ENCODE assay signal across 9 mouse cellular contexts in the genomic region with DNA sequence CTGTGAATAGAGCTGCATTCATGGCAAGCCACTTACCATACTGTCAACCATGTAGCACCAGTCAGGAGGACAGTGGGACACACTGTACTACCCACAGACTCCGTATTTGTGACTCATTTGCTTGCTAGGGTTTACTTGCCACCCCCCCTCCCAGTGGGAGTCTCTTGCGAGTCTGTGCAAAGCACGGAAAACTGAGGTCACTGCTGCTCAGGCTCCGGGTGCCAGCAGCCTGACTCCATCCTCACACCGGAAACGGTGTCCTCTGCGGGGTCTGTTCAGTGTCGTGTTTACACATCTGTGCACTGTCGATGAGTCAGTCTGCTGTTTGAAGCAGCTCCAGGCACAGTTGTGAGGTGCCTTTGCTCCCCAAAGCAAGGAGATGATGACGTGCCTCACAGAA. TPM values are rescaled to one million over a fixed set of nuclear protein-coding genes. Genes with fewer than 3 reads are reported as not detected.
DNase-seq lines count a peak whose midpoint lies in the region; ATAC-seq and TF ChIP-seq lines count a peak whose summit lies in the region.
"Had no signal": no experiment of that assay in that cellular context is flagged by ENCODE, and none has a peak within 500 bp of the region (broad histone marks: within the 10 kb centered on the region; RNA-seq: fewer than 3 reads in every experiment).

No protein-coding gene starts in this region.

- no peaks in the 10 kb centered on the region for H3K9me3 ChIP-seq in hindbrain, embryonic 12.5 days (replicated peaks)

- H3K27me3 ChIP-seq in myocyte (ENCODE audit: control insufficient read depth, insufficient read depth, insufficient read length) = no peaks in the 10 kb centered on the region
- no peaks in the 10 kb centered on the region for H3K27me3 ChIP-seq in hindbrain, embryonic 12.5 days

- TF ChIP-seq POLR2A in myocyte (IDR thresholded peaks at IDR 0.05; ENCODE audit: insufficient read length, low read depth) = no peak

- no peaks in the 10 kb centered on the region for H3K36me3 ChIP-seq in myocyte (ENCODE audit: control insufficient read depth, insufficient read depth)
- H3K36me3 ChIP-seq in hindbrain, embryonic 12.5 days = no peaks in the 10 kb centered on the region

- no peak overlapping the region for H3K4me3 ChIP-seq in myocyte
- no peak overlapping the region for H3K4me3 ChIP-seq in hindbrain, embryonic 12.5 days

- H3K4me2 ChIP-seq in myocyte (ENCODE audit: low read depth) = peak overlapping the region; percentile 64
- no peak overlapping the region for H3K4me2 ChIP-seq in hindbrain, embryonic 12.5 days (replicated peaks)

- peak; percentile 55 for DNase-seq in kidney, postnatal 10 days
- no peak for DNase-seq in kidney, adult 11 months
- DNase-seq in adrenal gland, postnatal 36 days = peak; percentile 68 to 77
- DNase-seq in heart, postnatal 4 days = peak; percentile 62
- DNase-seq in neural tube, embryonic 10.5 days (ENCODE audit: extremely low spot score, low spot score) = no peak
- DNase-seq in thymus, postnatal 36 days = no peak

- no peak overlapping the region for H3K9ac ChIP-seq in hindbrain, embryonic 12.5 days

- 73% methylated on average over 10 of the region's 10 CpGs for WGBS in hindbrain, embryonic 12.5 days

- peaks cover 9% of the 10 kb centered on the region for H3K79me2 ChIP-seq in myocyte (ENCODE audit: control insufficient read depth, insufficient read depth)

- peaks cover 12% of the 10 kb centered on the region for H3K4me1 ChIP-seq in hindbrain, embryonic 12.5 days

- ATAC-seq in hindbrain, embryonic 12.5 days (ENCODE audit: low FRiP score) = no peak

- no peak overlapping the region for H3K27ac ChIP-seq in hindbrain, embryonic 12.5 days

- no peak overlapping the region for H3ac ChIP-seq in myocyte (ENCODE audit: control insufficient read depth, insufficient read length)

TF ChIP-seq in myocyte, 11 proteins besides CTCF, POLR2A, EP300 and RAD21:
- peak in 1 of 3 experiments; percentile 86 for TF ChIP-seq MYOD1 (IDR thresholded peaks at IDR 0.05; ENCODE audit: control insufficient read depth in 1 of 3, insufficient read length in 2 of 3, low read depth in 2 of 3)
- peak in 1 of 3 experiments; percentile 14 for TF ChIP-seq MYOG (IDR thresholded peaks at IDR 0.05; ENCODE audit: control insufficient read depth in 1 of 3, insufficient read depth in 1 of 3, insufficient read length in 2 of 3, low read depth in 2 of 3)
- no peak for TF ChIP-seq USF1 (IDR thresholded peaks at IDR 0.05; ENCODE audit: low read depth)
- no peak for TF ChIP-seq SRF (IDR thresholded peaks at IDR 0.05; ENCODE audit: control insufficient read depth, insufficient read length, low read depth)

RNA-seq across cellular contexts. Expression of gene Creb3l2, which starts 43.0 kb away (rescaled TPM):
- total RNA-seq in adrenal gland, postnatal 36 days (2021) = 100 to 1,000 TPM in 1 of 2 experiments, 10 to 100 TPM in 1; 89.5 to 100 TPM
- 10 to 100 TPM; 61.7 to 66.7 TPM for total RNA-seq in heart, postnatal 4 days (2021)
- 11.2 TPM for polyA plus RNA-seq in myocyte (2012; fragmentation: generic; extraction: Trizol)
- polyA plus RNA-seq in hindbrain, embryonic 12.5 days (2016; fragmentation: Nextera tagmentation; extraction: Ambion mirVana) = 14.9 and 16.7 TPM in 2 replicates
- total RNA-seq: MEL had no signal

Comparison
In these comparisons a context has a peak if more than half of its experiments do, and no peak if none do; other contexts are left out.
1. DNase-seq: peak in kidney, postnatal 10 days (single experiment), adrenal gland, postnatal 36 days (2 of 2) and heart, postnatal 4 days (single experiment); none in kidney, adult 11 months (single experiment), neural tube, embryonic 10.5 days (single experiment) and thymus, postnatal 36 days (0 of 2).